Mouse (Mus musculus): ENCODE measurements around the gene Gm20518. TPM values are rescaled to one million over a fixed set of nuclear protein-coding genes. Genes with fewer than 3 reads are reported as not detected.

Gm20518 gene
- 0.15 and 0.29 TPM in 2 replicates for polyA plus RNA-seq (2014; fragmentation: Nextera tagmentation; extraction: Ambion mirVana)

GRCm38 (mm10) chr16:17891567-17891959 lies at the start of gene Gm20518:
Gene Gm20518 (minus strand): TSS chr16:17891671.
- ATAC-seq (ENCODE audit: low FRiP score) (peak; percentile 97), DNase-seq (ENCODE audit: low spot score) (peak; percentile 100)
- under 1% methylated on average over 37 of the region's 38 CpGs for WGBS
- Histone ChIP-seq H3K9me3 (ENCODE audit: control insufficient read depth, low read length) (no peaks in the 10 kb centered on the region), H3K4me3 (ENCODE audit: low read depth, low read length) (peak within 1 kb of the TSS; percentile 98), H3K4me2 (replicated peaks; ENCODE audit: low read depth, low read length) (peak within 1 kb of the TSS; percentile 80), H3K27ac (ENCODE audit: low read depth, low read length) (peak within 1 kb of the TSS; percentile 91), H3K27me3 (ENCODE audit: control insufficient read depth, insufficient read depth, low read length) (no peaks in the 10 kb centered on the region), H3K36me3 (ENCODE audit: control insufficient read depth, insufficient read depth, low read length) (no peaks in the 10 kb centered on the region), H3K4me1 (replicated peaks; ENCODE audit: control insufficient read depth, insufficient read depth, low read length) (peaks cover 14% of the 10 kb centered on the region; the same call in 1 of the 2 replicates), H3K9ac (ENCODE audit: low read depth, low read length) (peak within 1 kb of the TSS; percentile 99)

- Histone ChIP-seq H3K4me2 (replicated peaks; ENCODE audit: low read depth, low read length) (no peak overlapping the region), H3K27me3 (ENCODE audit: control insufficient read depth, insufficient read depth, low read length) (no peaks in the 10 kb centered on the region), H3K4me3 (ENCODE audit: low read depth, low read length) (no peak overlapping the region), H3K36me3 (ENCODE audit: control insufficient read depth, insufficient read depth, low read length) (no peaks in the 10 kb centered on the region), H3K27ac (ENCODE audit: low read depth, low read length) (no peak overlapping the region), H3K4me1 (replicated peaks; ENCODE audit: control insufficient read depth, insufficient read depth, low read length) (no peaks in the 10 kb centered on the region), H3K9me3 (ENCODE audit: control insufficient read depth, low read length) (no peaks in the 10 kb centered on the region), H3K9ac (ENCODE audit: low read depth, low read length) (no peak overlapping the region)
- WGBS = 65% methylated on average over 9 of the region's 9 CpGs
- DNase-seq (ENCODE audit: low spot score) (no peak), ATAC-seq (ENCODE audit: low FRiP score) (no peak)
Measured at GRCm38 (mm10) chr16:17939255-17939751, 47.8 kb upstream of the Gm20518 start.

- no peak overlapping the region for H3K4me3 ChIP-seq (ENCODE audit: low read depth, low read length)
- DNase-seq (ENCODE audit: low spot score) (peak; percentile 77), ATAC-seq (ENCODE audit: low FRiP score) (no peak)
- H3K9ac ChIP-seq (ENCODE audit: low read depth, low read length) = no peak overlapping the region
- no peaks in the 10 kb centered on the region for H3K9me3 ChIP-seq (ENCODE audit: control insufficient read depth, low read length)
- 12% methylated on average over 7 of the region's 7 CpGs for WGBS
- no peak overlapping the region for H3K27ac ChIP-seq (ENCODE audit: low read depth, low read length)
- H3K4me1 ChIP-seq (replicated peaks; ENCODE audit: control insufficient read depth, insufficient read depth, low read length) = no peaks in the 10 kb centered on the region
- H3K4me2 ChIP-seq (replicated peaks; ENCODE audit: low read depth, low read length) = no peak overlapping the region
- no peaks in the 10 kb centered on the region for H3K27me3 ChIP-seq (ENCODE audit: control insufficient read depth, insufficient read depth, low read length)
- H3K36me3 ChIP-seq (ENCODE audit: control insufficient read depth, insufficient read depth, low read length) = no peaks in the 10 kb centered on the region
Measured at GRCm38 (mm10) chr16:17938821-17939220, 47.4 kb upstream of the Gm20518 start.

GRCm38 (mm10) chr16:17938187-17938586 lies 46.7 kb upstream of the Gm20518 start:
- no peaks in the 10 kb centered on the region for H3K27me3 ChIP-seq (ENCODE audit: control insufficient read depth, insufficient read depth, low read length)
- no peak overlapping the region for H3K4me3 ChIP-seq (ENCODE audit: low read depth, low read length)
- H3K9ac ChIP-seq (ENCODE audit: low read depth, low read length) = no peak overlapping the region
- no peaks in the 10 kb centered on the region for H3K9me3 ChIP-seq (ENCODE audit: control insufficient read depth, low read length)
- no peak for DNase-seq (ENCODE audit: low spot score)
- no peak overlapping the region for H3K4me2 ChIP-seq (replicated peaks; ENCODE audit: low read depth, low read length)
- whole genome bisulfite sequencing = 82% methylated on average over 7 of the region's 7 CpGs
- H3K36me3 ChIP-seq (ENCODE audit: control insufficient read depth, insufficient read depth, low read length) = no peaks in the 10 kb centered on the region
- no peak overlapping the region for H3K27ac ChIP-seq (ENCODE audit: low read depth, low read length)
- no peak for ATAC-seq (ENCODE audit: low FRiP score)
- H3K4me1 ChIP-seq (replicated peaks; ENCODE audit: control insufficient read depth, insufficient read depth, low read length) = no peaks in the 10 kb centered on the region

GRCm38 (mm10) chr16:17936776-17937175 lies 45.3 kb upstream of the Gm20518 start:
- ATAC-seq (ENCODE audit: low FRiP score) = no peak
- H3K9me3 ChIP-seq (ENCODE audit: control insufficient read depth, low read length) = no peaks in the 10 kb centered on the region
- H3K27ac ChIP-seq (ENCODE audit: low read depth, low read length) = no peak overlapping the region
- 78% methylated on average over 10 of the region's 10 CpGs for WGBS
- no peaks in the 10 kb centered on the region for H3K36me3 ChIP-seq (ENCODE audit: control insufficient read depth, insufficient read depth, low read length)
- no peak overlapping the region for H3K4me3 ChIP-seq (ENCODE audit: low read depth, low read length)
- H3K4me1 ChIP-seq (replicated peaks; ENCODE audit: control insufficient read depth, insufficient read depth, low read length) = no peaks in the 10 kb centered on the region
- H3K27me3 ChIP-seq (ENCODE audit: control insufficient read depth, insufficient read depth, low read length) = no peaks in the 10 kb centered on the region
- no peak overlapping the region for H3K9ac ChIP-seq (ENCODE audit: low read depth, low read length)
- no peak overlapping the region for H3K4me2 ChIP-seq (replicated peaks; ENCODE audit: low read depth, low read length)
- DNase-seq (ENCODE audit: low spot score) = no peak

GRCm38 (mm10) chr16:17934445-17934910 lies 43.0 kb upstream of the Gm20518 start:
- 63% methylated on average over 3 of the region's 3 CpGs for WGBS
- H3K4me3 ChIP-seq (ENCODE audit: low read depth, low read length) = no peak overlapping the region
- DNase-seq (ENCODE audit: low spot score) = no peak

GRCm38 (mm10) chr16:17933594-17934444 lies 42.3 kb upstream of the Gm20518 start:
- no peaks in the 10 kb centered on the region for H3K9me3 ChIP-seq (ENCODE audit: control insufficient read depth, low read length)
- no peak for DNase-seq (ENCODE audit: low spot score)
- no peaks in the 10 kb centered on the region for H3K4me1 ChIP-seq (replicated peaks; ENCODE audit: control insufficient read depth, insufficient read depth, low read length)
- H3K4me2 ChIP-seq (replicated peaks; ENCODE audit: low read depth, low read length) = no peak overlapping the region
- WGBS = 70% methylated on average over 9 of the region's 9 CpGs
- H3K9ac ChIP-seq (ENCODE audit: low read depth, low read length) = no peak overlapping the region
- H3K27ac ChIP-seq (ENCODE audit: low read depth, low read length) = no peak overlapping the region
- H3K4me3 ChIP-seq (ENCODE audit: low read depth, low read length) = no peak overlapping the region
- no peaks in the 10 kb centered on the region for H3K36me3 ChIP-seq (ENCODE audit: control insufficient read depth, insufficient read depth, low read length)
- H3K27me3 ChIP-seq (ENCODE audit: control insufficient read depth, insufficient read depth, low read length) = no peaks in the 10 kb centered on the region
- no peak for ATAC-seq (ENCODE audit: low FRiP score)

More at GRCm38 (mm10) chr16:17934445-17934910, 43.0 kb upstream of the Gm20518 start:
- H3K9me3 ChIP-seq (ENCODE audit: control insufficient read depth, low read length) = no peaks in the 10 kb centered on the region
- no peaks in the 10 kb centered on the region for H3K36me3 ChIP-seq (ENCODE audit: control insufficient read depth, insufficient read depth, low read length)
- H3K9ac ChIP-seq (ENCODE audit: low read depth, low read length) = no peak overlapping the region
- no peak for ATAC-seq (ENCODE audit: low FRiP score)
- no peak overlapping the region for H3K27ac ChIP-seq (ENCODE audit: low read depth, low read length)
- H3K4me2 ChIP-seq (replicated peaks; ENCODE audit: low read depth, low read length) = no peak overlapping the region
- H3K4me1 ChIP-seq (replicated peaks; ENCODE audit: control insufficient read depth, insufficient read depth, low read length) = no peaks in the 10 kb centered on the region
- no peaks in the 10 kb centered on the region for H3K27me3 ChIP-seq (ENCODE audit: control insufficient read depth, insufficient read depth, low read length)

GRCm38 (mm10) chr16:17931906-17932460 lies 40.5 kb upstream of the Gm20518 start:
- Histone ChIP-seq H3K27ac (ENCODE audit: low read depth, low read length) (no peak overlapping the region), H3K36me3 (ENCODE audit: control insufficient read depth, insufficient read depth, low read length) (no peaks in the 10 kb centered on the region), H3K4me2 (replicated peaks; ENCODE audit: low read depth, low read length) (no peak overlapping the region), H3K9ac (ENCODE audit: low read depth, low read length) (no peak overlapping the region), H3K4me3 (ENCODE audit: low read depth, low read length) (no peak overlapping the region), H3K4me1 (replicated peaks; ENCODE audit: control insufficient read depth, insufficient read depth, low read length) (peaks cover 2% of the 10 kb centered on the region), H3K9me3 (ENCODE audit: control insufficient read depth, low read length) (no peaks in the 10 kb centered on the region), H3K27me3 (ENCODE audit: control insufficient read depth, insufficient read depth, low read length) (no peaks in the 10 kb centered on the region)
- WGBS = 79% methylated on average over 5 of the region's 5 CpGs
- DNase-seq (ENCODE audit: low spot score) = no peak
- no peak for ATAC-seq (ENCODE audit: low FRiP score)

Measured in hindbrain, embryonic 11.5 days (tissue).